Mouse (Mus musculus) hindbrain, embryonic 11.5 days (tissue): ENCODE data around the gene Nox4. TPM values are rescaled to one million over a fixed set of nuclear protein-coding genes. Genes with fewer than 3 reads are reported as not detected.
"Not testable (repeated sequence)": the region's sequence is repeated elsewhere in the genome, so short reads cannot be mapped to it uniquely, and the experiment has no call there.

ENCODE experiments used
- ATAC-seq: fragments of 200-750 bp; cut with Nextera tagmentation; 2 replicates; pipeline ENCODE4 v1.8.0; 2017; ENCODE audit warnings: mild to moderate bottlenecking, moderate TSS enrichment, moderate library complexity; ENCODE audit not compliant: low FRiP score
- DNase-seq: peaks from one replicate; pipeline ENCODE4 v3.0.0-alpha.2; 2015; ENCODE audit warnings: low spot score
- H3K27ac ChIP-seq: fragments of 300-500 bp; sonication (generic); 2 replicates; pipeline ENCODE4 v1.5.1; 2014; ENCODE audit warnings: mild to moderate bottlenecking, low read depth, low read length
- H3K27me3 ChIP-seq: fragments of 300-500 bp; sonication (generic); 2 replicates; pipeline ENCODE4 v1.6.1; 2014; ENCODE audit warnings: mild to moderate bottlenecking, low read length, moderate library complexity, mixed read lengths; ENCODE audit not compliant: control insufficient read depth, insufficient read depth
- H3K36me3 ChIP-seq: fragments of 300-500 bp; sonication (generic); 2 replicates; pipeline ENCODE4 v1.6.1; 2014; ENCODE audit warnings: mild to moderate bottlenecking, low read length, moderate library complexity, mixed read lengths; ENCODE audit not compliant: control insufficient read depth, insufficient read depth
- H3K4me1 ChIP-seq: fragments of 300-500 bp; sonication (generic); replicated peaks from 2 replicates; pipeline ENCODE4 v1.6.1; 2014; ENCODE audit warnings: low read length, mixed read lengths; ENCODE audit not compliant: control insufficient read depth, insufficient read depth
- H3K4me2 ChIP-seq: fragments of 300-500 bp; sonication (generic); replicated peaks from 2 replicates; pipeline ENCODE4 v1.6.1; 2014; ENCODE audit warnings: mild to moderate bottlenecking, low read depth, low read length
- H3K4me3 ChIP-seq: fragments of 300-500 bp; sonication (generic); 2 replicates; pipeline ENCODE4 v1.5.1; 2014; ENCODE audit warnings: low read depth, low read length
- H3K9ac ChIP-seq: fragments of 300-500 bp; sonication (generic); 2 replicates; pipeline ENCODE4 v1.6.1; 2014; ENCODE audit warnings: low read depth, low read length
- H3K9me3 ChIP-seq: fragments of 300-500 bp; sonication (generic); 2 replicates; pipeline ENCODE4 v1.6.1; 2016; ENCODE audit warnings: low read length; ENCODE audit not compliant: control insufficient read depth
- WGBS: fragments of 180-500 bp; shearing (Covaris S2); extraction: QIAGEN DNeasy Blood & Tissue Kit; methylation state at CpG from one replicate; pipeline ENCODE4 v1.1.7; 2014; 5-methylcytosine and 5-hydroxymethylcytosine counted together
- polyA plus RNA-seq: library from polyadenylated mRNA; unstranded; fragments of >200 nt; fragmentation: Nextera tagmentation; extraction: Ambion mirVana; gene quantifications from 2 replicates; pipeline ENCODE4 v1.2.1, GENCODE M21; 2014

The Nox4 gene
- polyA plus RNA-seq, 1 experiment from 2014 or later: 4.1 TPM

- DNase-seq (no peak), ATAC-seq (no peak)
- H3K9ac ChIP-seq: no peak overlapping the region
- no peaks in the 10 kb centered on the region for H3K4me1 ChIP-seq
- H3K9me3 ChIP-seq: no peaks in the 10 kb centered on the region
- 53% methylated on average over 2 of the region's 2 CpGs for WGBS
- H3K4me3 ChIP-seq: no peak overlapping the region
- H3K4me2 ChIP-seq: no peak overlapping the region
- H3K36me3 ChIP-seq: no peaks in the 10 kb centered on the region
- no peaks in the 10 kb centered on the region for H3K27me3 ChIP-seq
- H3K27ac ChIP-seq: no peak overlapping the region
These were observed 106.9 kb downstream of the Nox4 start for GRCm38 (mm10) chr7:87352818-87353217.

- Histone ChIP-seq H3K27ac (no peak overlapping the region), H3K4me1 (no peaks in the 10 kb centered on the region), H3K36me3 (no peaks in the 10 kb centered on the region), H3K9me3 (no peaks in the 10 kb centered on the region), H3K4me3 (no peak overlapping the region), H3K27me3 (no peaks in the 10 kb centered on the region), H3K9ac (no peak overlapping the region), H3K4me2 (no peak overlapping the region)
- ATAC-seq (no peak), DNase-seq (no peak)
These were observed 121.9 kb downstream of the Nox4 start for GRCm38 (mm10) chr7:87367834-87368233.

- Histone ChIP-seq H3K36me3 (no peaks in the 10 kb centered on the region), H3K9me3 (no peaks in the 10 kb centered on the region), H3K4me1 (no peaks in the 10 kb centered on the region), H3K27me3 (no peaks in the 10 kb centered on the region), H3K4me3 (no peak overlapping the region), H3K4me2 (no peak overlapping the region), H3K9ac (no peak overlapping the region), H3K27ac (no peak overlapping the region)
- 95% methylated on average over 1 of the region's 1 CpGs for WGBS
- DNase-seq (no peak), ATAC-seq (no peak)
These were observed 123.2 kb downstream of the Nox4 start for GRCm38 (mm10) chr7:87369131-87369530.

GRCm38 (mm10) chr7:87370789-87371188 is 124.9 kb downstream of the Nox4 start:
- H3K9ac ChIP-seq: no peak overlapping the region
- WGBS: 87% methylated on average over 2 of the region's 2 CpGs
- no peak overlapping the region for H3K4me3 ChIP-seq
- H3K36me3 ChIP-seq: no peaks in the 10 kb centered on the region
- no peak overlapping the region for H3K4me2 ChIP-seq
- H3K9me3 ChIP-seq: no peaks in the 10 kb centered on the region
- H3K27ac ChIP-seq: no peak overlapping the region
- DNase-seq (no peak), ATAC-seq (no peak)
- no peaks in the 10 kb centered on the region for H3K4me1 ChIP-seq
- H3K27me3 ChIP-seq: no peaks in the 10 kb centered on the region

GRCm38 (mm10) chr7:87371316-87371715 is 125.4 kb downstream of the Nox4 start:
- ATAC-seq: no peak
- no peak overlapping the region for H3K9ac ChIP-seq
- WGBS: 87% methylated on average over 2 of the region's 2 CpGs

GRCm38 (mm10) chr7:87374322-87374721 is 128.4 kb downstream of the Nox4 start:
- ATAC-seq (no peak), DNase-seq (no peak)
- H3K4me1 ChIP-seq: no peaks in the 10 kb centered on the region
- H3K4me2 ChIP-seq: no peak overlapping the region
- no peaks in the 10 kb centered on the region for H3K27me3 ChIP-seq
- no peaks in the 10 kb centered on the region for H3K9me3 ChIP-seq
- H3K27ac ChIP-seq: no peak overlapping the region
- H3K9ac ChIP-seq: no peak overlapping the region
- no peak overlapping the region for H3K4me3 ChIP-seq
- H3K36me3 ChIP-seq: no peaks in the 10 kb centered on the region

More at GRCm38 (mm10) chr7:87371316-87371715, 125.4 kb downstream of the Nox4 start:
- DNase-seq: no peak
- H3K4me2 ChIP-seq: no peak overlapping the region
- H3K27ac ChIP-seq: no peak overlapping the region
- no peaks in the 10 kb centered on the region for H3K36me3 ChIP-seq
- no peak overlapping the region for H3K4me3 ChIP-seq
- H3K9me3 ChIP-seq: no peaks in the 10 kb centered on the region
- H3K4me1 ChIP-seq: no peaks in the 10 kb centered on the region
- no peaks in the 10 kb centered on the region for H3K27me3 ChIP-seq

GRCm38 (mm10) chr7:87374935-87375334 is 129.0 kb downstream of the Nox4 start:
- 76% methylated on average over 2 of the region's 2 CpGs for WGBS
- no peak overlapping the region for H3K9ac ChIP-seq
- DNase-seq (no peak), ATAC-seq (no peak)
- no peaks in the 10 kb centered on the region for H3K27me3 ChIP-seq
- H3K4me2 ChIP-seq: no peak overlapping the region
- no peaks in the 10 kb centered on the region for H3K4me1 ChIP-seq
- H3K36me3 ChIP-seq: no peaks in the 10 kb centered on the region
- H3K27ac ChIP-seq: no peak overlapping the region
- H3K4me3 ChIP-seq: no peak overlapping the region
- H3K9me3 ChIP-seq: no peaks in the 10 kb centered on the region

- WGBS: 93% methylated on average over 7 of the region's 7 CpGs
- Histone ChIP-seq H3K4me1 (no peaks in the 10 kb centered on the region), H3K4me3 (no peak overlapping the region), H3K4me2 (no peak overlapping the region), H3K9ac (no peak overlapping the region), H3K27ac (no peak overlapping the region), H3K27me3 (no peaks in the 10 kb centered on the region), H3K36me3 (no peaks in the 10 kb centered on the region), H3K9me3 (no peaks in the 10 kb centered on the region)
- DNase-seq (no peak), ATAC-seq (no peak)
These were observed 151.1 kb downstream of the Nox4 start for GRCm38 (mm10) chr7:87397023-87397422.

GRCm38 (mm10) chr7:87411373-87411772 is 165.5 kb downstream of the Nox4 start:
- not testable (repeated sequence) for H3K27me3 ChIP-seq, H3K9me3 ChIP-seq, H3K4me2 ChIP-seq, H3K27ac ChIP-seq, H3K36me3 ChIP-seq, H3K4me1 ChIP-seq, H3K4me3 ChIP-seq, H3K9ac ChIP-seq
- DNase-seq: peak; percentile 15
- peak; percentile 53; the same call in 1 of the 2 replicates for ATAC-seq
- WGBS: 8% methylated on average over 4 of the region's 4 CpGs
